Mouse (Mus musculus) kidney, adult 2 months (tissue): Measurements from ENCODE around the gene Sec24a.
"Not testable (repeated sequence)": the region's sequence is repeated elsewhere in the genome, so short reads cannot be mapped to it uniquely, and the experiment has no call there.

Experiments
- CTCF ChIP-seq: fragments of 200-500 bp; conservative IDR thresholded peaks from 2 replicates; pipeline ENCODE4 v1.5.1; 2011; ENCODE audit warnings: low read depth, mild to moderate bottlenecking, control low read depth, low read length, moderate library complexity, mixed read lengths; ENCODE audit not compliant: insufficient read depth, insufficient read length
- POLR2A ChIP-seq: fragments of 200-500 bp; IDR thresholded peaks from one replicate; pipeline ENCODE4 v1.6.1; 2011; ENCODE audit warnings: low read depth, low read length, control low read depth

- not testable (repeated sequence) for TF ChIP-seq CTCF, POLR2A
These were observed 11.7 kb downstream of the Sec24a start for GRCm38 (mm10) chr11:51751623-51752225.
